Mouse (Mus musculus) ES-E14 (cell line): ENCODE measurements around the gene Itga10.

Experiments used
- CHD2 ChIP-seq: IDR thresholded peaks from 2 replicates; pipeline ENCODE4 v1.6.1; 2014; ENCODE audit warnings: mild to moderate bottlenecking, low read depth, low read length, inconsistent platforms
- HCFC1 ChIP-seq: IDR thresholded peaks from 2 replicates; pipeline ENCODE4 v1.6.1; 2012; ENCODE audit warnings: low read length, inconsistent platforms, borderline replicate concordance; ENCODE audit not compliant: insufficient read depth
- MAFK ChIP-seq: IDR thresholded peaks from 2 replicates; pipeline ENCODE4 v1.6.1; 2014; ENCODE audit warnings: mild to moderate bottlenecking, low read depth, low read length, inconsistent platforms; ENCODE audit not compliant: insufficient read depth
- ZC3H11A ChIP-seq: IDR thresholded peaks from 2 replicates; pipeline ENCODE4 v1.6.1; 2012; ENCODE audit warnings: low read depth, mild to moderate bottlenecking, inconsistent platforms, low read length, borderline replicate concordance
- ZNF384 ChIP-seq: IDR thresholded peaks from 2 replicates; pipeline ENCODE4 v1.6.1; 2012; ENCODE audit warnings: low read depth, low read length, inconsistent platforms

DNA sequence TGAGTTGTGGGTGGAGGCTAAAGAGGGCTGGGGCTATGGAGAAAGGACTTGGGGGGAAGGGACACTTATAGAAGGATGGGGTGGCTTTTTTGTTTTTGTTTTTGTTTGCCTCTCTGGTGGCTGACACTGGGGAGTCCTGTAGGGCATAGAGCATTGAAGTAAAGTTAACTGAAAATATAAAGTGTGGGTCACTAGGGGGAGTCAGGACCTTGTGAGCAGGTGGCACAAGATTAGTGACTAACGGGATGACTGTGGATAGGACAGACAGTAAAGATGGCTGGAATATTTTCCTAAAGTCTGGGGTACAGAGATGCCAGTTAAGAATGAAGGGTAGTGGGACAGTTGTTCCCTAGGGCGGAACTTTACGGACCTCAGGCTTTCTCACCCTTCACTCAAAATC, 44.9 kb downstream of the Itga10 start:
- TF ChIP-seq HCFC1 (no peak), CHD2 (no peak), ZC3H11A (no peak), ZNF384 (no peak), MAFK (no peak)
